Mouse (Mus musculus) layer of hippocampus, postnatal 25 days (tissue): Measurements from ENCODE around the gene Acot11. TPM values are rescaled to one million over a fixed set of nuclear protein-coding genes. Genes with fewer than 3 reads are reported as not detected.
"Not testable (repeated sequence)": the region's sequence is repeated elsewhere in the genome, so short reads cannot be mapped to it uniquely, and the experiment has no call there.

Experiments used
- DNase-seq, 2 experiments: peaks; one replicate each; pipeline ENCODE4 v3.0.0; 2022; ENCODE audit warnings: mixed read lengths in 2 of 2, low spot score in 1 of 2; ENCODE audit errors: extremely low spot score in 1 of 2
- total RNA-seq, 2 experiments: library from RNA; stranded (reverse); gene quantifications; 2 replicates each; pipeline ENCODE4 v1.2.3; 2021

The Acot11 gene
- total RNA-seq, 2 experiments from 2014 or later = 45.7 to 46.8 TPM

DNA sequence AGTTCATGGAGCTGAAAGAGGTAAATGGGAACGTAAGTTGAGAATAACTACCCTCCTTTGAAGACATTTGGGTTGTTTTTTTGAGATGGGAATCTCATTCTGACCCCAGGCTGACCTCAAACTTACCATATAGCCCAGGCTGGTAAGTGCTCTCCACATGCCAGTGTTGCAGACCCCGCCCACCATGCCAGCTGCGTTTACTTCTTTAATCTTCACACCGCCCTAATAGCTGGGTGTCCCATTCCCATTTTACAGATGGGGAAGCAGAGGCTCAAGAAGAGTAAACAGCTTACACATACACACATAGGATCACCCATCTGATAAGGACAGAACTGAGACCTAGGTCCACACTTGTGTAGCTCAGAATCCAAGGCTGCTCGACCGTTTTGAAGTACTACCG lies 20.0 kb downstream of the Acot11 start:
- no peak for DNase-seq

DNA sequence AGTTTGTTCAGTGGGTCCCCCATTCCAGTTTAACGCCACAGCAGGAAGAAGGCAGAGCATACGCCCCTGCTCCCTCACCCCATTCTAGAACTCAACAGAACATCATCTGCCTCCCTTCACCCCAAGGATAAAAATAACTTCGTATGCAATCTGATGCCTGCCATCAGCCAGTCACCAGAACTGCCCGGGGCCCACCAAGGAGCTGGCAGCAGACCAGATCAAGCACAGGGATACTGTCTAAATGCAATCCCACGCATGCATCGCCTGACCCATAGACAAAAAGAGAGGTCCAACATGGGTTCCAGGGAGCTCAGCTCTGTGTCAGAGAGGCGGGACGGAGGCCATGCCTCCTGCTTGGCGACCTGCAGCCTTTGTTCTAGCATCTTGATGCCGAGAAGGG lies 21.7 kb downstream of the Acot11 start:
- DNase-seq = no peak

DNA sequence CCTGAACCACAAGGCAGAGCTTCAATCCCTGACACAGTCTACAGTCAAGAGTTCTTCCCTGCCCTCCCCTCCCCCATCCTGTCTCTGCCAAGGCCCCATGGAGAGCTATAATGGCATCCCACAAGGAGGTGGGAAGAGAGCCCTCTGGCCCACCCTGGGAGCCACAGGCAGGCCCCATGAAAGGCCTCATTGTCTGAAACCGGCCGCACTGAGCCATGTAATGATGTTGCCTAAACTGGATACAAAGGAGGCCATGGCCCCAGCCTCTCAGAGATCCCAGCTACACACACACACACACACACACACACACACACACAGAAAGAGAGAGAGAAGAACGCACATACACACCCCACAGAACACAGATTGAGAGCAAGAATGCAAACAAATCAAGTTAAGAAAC lies 24.8 kb downstream of the Acot11 start:
- DNase-seq = peak in 1 of 2 experiments; percentile 23

DNA sequence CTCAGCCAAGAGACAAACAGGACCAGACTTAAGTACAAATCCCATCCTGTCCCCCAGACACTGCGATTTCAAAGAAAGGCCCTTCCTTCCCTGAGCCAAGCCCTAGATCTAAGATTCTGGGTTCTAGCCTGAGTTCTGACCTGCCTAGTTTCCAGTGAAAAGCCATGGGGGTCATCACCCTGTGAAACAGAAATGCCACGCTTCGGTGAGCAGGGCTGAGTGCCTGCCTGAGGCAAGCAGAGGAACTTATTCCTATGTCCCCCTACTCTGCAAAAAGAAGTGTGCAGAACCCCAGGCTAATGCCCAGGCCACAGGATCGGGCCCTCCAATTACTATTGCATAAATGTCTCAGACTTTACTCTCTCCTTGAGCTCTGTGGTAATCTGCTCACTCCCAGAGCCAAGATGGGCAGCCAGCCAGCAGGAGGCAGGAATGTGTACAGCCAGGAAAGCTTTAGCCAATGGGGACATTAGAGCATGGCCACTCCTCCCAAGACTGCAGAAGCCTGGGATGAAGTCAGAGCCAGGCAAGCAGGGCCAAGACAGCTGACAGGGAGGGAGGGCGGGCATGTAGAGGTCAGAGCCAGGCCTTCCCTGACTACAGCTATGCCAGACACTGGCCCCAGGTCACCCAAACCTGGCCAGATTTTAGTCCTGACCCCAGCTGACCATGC lies 26.5 kb downstream of the Acot11 start:
- peak; percentile 54 to 77 for DNase-seq

DNA sequence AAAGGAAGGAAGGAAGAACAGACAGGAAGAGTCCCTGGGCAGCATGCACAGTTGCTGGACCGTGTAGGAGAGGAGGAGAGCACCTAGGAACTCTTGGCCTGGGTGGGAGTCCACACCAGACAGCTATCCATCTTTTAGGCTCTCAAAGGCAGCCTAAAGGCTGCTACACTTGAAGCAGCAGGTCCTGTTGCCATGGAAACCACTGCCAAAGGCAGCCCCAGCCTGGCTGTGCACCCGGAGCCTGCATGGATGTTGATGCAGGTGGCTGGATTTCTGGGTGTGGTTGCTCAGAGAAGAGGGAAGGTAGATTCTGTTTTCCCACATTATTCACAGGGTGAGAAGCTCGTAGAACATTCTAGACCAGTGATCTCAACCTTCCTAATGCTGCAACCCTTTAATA lies 27.8 kb downstream of the Acot11 start:
- peak in 1 of 2 experiments; percentile 41 for DNase-seq

DNA sequence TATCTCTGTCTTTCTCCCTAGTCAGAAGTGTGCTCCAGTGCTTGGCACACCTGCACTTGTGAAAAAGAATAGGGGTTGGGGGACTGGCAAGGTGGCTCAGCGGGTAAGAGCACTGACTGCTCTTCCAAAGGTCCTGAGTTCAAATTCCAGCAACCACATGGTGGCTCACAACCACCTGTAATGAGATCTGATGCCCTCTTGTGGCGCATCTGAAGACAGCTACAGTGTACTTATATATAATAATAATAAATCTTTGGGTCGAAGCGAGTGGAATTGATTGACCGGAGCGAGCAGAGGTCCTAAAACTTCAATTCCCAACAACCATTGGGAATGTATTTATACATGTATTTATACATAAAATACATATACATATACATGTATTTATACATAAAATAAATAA lies 29.0 kb downstream of the Acot11 start:
- not testable (repeated sequence) for DNase-seq

DNA sequence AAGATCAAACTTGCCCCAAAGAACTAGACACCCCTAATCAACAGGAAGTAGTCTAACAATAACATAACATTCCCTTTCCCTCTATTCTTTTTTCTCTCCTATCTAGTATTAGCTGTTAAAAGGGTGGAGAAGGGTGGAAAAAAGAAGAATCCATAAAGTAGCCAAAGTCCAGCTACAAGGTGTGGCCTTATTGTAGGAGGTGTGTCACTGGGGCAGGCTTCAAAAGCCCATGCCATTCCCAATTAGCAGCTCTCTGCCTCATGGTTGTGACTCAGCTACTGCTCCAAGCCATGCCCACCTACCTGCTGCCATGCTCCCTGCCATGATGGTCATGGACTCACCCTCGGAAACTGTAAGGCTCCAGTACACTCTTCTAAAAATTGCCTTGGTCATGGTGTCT lies 32.2 kb downstream of the Acot11 start:
- no peak for DNase-seq

DNA sequence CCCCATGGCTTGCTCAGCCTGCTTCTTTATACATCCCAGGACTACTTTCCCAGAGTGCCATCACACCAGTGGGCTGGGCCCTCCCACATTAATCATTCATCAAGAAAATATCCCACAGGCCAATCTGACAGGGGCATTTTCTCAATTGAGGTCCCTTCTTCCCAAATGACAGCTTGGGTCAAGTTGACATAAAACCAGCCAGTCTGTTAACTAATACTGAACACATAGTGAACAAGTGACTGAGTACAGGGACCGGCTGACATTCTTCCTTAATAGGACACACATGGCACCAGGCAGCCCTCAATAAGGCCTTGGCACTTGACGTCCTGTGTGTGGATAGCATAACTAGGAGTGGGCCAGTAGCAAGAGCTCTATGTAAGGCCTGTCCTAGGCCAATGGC lies 35.5 kb downstream of the Acot11 start:
- DNase-seq = no peak

DNA sequence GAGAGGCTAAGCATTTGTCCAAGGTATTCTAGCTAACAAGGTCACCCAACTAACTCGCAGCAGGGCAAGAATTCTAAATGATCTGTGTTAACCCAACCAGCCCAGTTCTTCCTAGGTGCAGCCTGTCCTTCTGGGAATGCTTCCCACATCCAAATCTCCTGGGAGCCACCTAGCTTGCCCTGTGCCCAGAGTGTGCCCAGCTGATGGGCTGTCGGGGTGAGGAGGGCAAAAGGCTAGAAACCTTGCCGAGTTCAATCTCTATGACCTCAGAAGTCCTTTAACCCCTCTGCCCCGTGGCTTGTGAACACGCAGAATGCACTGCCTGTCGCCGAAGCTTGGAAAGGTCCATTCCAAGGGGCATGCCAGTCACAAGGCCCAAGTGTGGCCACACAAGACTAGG lies 40.6 kb downstream of the Acot11 start:
- no peak for DNase-seq

DNA sequence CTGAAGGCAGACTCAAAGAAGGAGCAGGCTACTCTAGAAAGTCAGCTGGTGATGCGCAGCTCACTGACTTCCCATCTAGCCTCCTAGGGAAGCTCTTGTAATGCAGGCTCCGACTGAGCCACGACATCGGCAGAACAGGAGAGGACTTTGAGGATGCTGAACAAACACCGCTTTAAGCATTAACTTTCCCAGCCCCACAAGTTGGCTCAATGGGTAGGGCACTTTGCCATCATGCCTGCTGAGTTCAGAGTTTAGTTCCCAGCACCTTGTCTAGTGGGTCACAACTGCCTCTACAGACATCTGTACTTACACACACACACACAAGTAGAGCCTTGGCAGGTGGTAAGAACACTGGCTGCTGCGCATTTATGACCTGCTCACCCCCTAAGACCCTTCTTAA lies 53.1 kb downstream of the Acot11 start:
- DNase-seq = no peak

DNA sequence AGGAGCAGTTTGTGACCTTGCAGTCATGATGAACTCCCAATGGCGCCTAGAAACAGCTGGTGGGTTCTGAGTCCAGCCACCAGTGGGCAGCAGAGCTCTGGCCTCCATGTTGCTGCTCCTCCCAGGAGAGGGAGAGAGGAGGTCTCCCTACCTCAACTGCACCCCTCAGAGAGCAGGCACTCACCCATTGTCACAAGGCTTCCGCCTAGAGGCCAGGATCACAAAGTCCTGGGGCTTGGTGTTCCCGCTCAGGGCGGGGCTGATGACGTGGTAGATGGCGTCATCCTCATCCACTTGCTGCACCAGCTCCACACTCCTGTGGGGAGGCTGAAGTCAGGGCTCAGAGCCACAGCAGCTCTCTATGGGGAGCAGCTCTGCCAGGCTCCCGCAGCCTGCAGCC lies 55.1 kb downstream of the Acot11 start:
- peak; percentile 55 to 61 for DNase-seq

DNA sequence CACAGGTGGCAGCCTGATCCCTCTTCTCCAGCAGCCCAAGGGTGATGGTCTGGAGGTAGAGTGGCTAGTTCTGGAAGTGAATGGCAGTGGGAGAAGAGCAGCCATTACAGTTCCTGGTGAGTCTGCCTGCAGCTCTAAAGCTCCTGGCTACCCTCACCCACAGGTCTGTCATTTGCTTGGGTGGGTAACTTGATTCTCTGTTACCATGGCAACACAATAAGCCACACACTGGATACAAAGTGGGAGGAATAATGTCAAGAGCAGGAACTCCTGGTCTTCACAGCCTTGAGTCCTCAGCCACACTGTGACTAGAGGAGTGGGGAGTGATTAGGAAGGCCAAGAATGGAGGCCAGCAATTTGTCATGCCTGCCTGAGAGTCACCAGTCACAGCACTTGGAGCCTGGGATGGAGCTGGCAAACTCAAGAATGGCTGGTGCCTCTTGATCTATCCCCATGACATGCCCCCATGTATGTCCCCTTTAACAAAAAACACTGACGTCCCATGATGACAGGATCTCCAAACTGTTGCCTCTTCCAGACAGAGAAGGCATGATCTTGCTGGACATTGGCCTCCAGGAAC lies 57.7 kb downstream of the Acot11 start:
- no peak for DNase-seq

DNA sequence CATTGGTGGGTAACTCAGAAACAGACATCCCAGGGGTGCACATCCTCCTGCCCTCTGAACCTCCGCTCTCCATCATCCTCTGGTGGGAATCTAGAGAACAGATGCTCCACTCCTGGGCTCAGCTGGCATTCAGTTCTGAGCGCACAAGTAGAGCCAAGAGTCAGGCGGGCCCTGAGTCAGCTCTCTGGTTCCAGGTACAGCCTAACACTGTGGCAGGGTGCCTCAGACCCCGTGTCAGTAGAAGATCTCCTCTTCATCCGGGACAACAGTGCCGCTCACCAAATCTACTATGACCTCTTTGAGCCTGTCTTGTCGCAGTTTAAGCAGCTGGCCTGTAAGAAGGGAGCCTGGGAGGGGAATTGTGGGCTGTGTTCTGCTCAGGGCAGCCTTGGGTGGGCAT lies 58.9 kb downstream of the Acot11 start:
- no peak for DNase-seq

DNA sequence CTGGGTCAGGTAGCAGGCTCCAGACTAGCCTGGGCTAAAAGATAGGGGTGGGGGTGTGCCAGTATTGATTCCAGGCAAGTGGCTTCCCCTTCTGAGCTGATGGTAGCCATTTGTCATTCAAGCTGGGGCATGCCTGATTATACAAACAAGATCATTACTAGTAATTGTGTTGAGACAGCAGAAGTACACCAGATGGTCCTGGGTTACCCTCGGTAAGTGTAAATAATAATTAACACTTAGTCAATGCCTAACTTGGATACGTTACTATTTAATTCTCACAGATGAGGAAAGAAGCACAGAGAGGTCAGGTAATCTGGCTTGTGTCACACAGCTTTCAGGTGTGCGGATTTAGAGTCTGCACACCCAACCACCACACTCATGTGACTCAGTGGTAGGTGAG lies 66.9 kb downstream of the Acot11 start:
- no peak for DNase-seq

DNA sequence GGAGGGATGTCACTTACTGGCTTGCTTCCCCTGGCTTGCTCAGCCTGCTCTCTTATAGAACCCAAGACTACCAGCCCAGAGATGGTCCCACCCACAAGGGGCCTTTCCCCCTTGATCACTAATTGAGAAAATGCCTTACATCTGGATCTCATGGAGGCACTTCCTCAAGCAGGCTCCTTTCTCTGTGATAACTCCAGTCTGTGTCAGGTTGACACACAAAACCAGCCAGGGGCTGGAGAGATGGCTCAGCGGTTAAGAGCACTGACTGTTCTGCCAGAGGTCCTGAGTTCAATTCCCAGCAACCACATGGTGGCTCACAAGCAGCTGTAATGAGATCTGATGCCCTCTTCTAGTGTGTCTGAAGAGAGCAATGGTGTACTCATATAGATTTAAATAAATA lies 67.9 kb downstream of the Acot11 start:
- DNase-seq = not testable (repeated sequence)

DNA sequence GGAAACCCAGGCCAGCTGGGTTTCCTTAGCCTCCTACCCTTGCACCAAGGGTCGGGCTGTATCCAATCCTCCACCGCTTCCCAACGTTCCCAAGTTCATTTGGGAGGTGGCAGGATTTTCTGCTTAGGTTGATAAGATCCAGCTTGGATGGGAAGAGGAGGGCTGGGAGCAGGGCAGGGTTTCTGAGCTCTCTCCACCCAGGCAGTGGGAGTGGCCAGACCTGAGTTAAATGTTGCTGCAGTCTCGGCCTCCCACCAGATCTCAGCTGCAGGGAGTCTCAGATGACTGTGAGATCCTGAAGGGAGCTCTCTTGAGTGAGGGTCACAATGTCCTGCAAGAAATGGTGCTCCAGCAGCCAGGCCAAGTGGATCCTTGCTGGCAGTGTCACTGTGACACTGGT lies 71.2 kb downstream of the Acot11 start, which contains the start of gene Fam151a:
Fam151a (plus strand) TSS at position 254 of the 400 bp plus-strand sequence.
- no peak for DNase-seq

DNA sequence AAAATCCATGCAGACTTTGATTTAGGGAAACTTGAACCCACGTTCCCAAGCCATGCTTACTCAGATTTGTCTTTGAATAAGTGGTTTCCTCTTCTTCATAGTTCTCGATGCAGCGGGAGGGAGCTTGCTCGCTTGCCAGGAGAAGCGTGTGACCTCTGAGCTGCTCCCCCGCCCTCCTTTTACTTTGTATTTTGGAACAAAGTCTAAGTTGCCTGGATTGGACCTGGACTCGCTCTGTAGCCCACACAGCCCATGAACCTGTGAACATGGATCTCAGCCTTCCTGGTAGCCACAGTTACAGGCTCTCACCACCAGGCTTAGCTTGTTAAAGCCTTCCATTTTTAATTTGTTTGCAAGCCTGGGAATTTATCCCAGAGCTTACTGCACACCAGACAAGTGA lies 74.0 kb downstream of the Acot11 start, which contains the start of gene Mroh7:
Mroh7 (minus strand) TSS at position 112 of the 400 bp plus-strand sequence.
- DNase-seq = no peak

DNA sequence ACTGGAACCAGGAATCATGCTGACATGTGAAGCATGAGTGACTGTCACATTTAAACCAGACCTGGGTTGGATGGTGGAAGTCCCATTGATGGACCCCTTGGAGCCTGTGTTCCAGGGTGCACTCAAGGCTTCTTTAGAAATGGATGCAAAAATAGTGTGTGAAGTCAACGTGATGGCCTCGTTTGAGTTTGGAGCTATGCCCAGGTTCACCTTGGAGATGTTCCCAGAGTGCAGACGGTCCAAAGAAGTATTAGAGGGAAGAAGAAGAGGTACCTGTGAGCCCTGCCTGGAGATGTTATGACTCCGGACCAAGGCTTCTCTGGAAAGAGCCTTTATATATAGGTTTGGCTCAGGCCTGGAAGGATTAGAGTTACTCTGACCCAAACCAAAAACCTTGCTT lies 84.2 kb downstream of the Acot11 start:
- DNase-seq = no peak

DNA sequence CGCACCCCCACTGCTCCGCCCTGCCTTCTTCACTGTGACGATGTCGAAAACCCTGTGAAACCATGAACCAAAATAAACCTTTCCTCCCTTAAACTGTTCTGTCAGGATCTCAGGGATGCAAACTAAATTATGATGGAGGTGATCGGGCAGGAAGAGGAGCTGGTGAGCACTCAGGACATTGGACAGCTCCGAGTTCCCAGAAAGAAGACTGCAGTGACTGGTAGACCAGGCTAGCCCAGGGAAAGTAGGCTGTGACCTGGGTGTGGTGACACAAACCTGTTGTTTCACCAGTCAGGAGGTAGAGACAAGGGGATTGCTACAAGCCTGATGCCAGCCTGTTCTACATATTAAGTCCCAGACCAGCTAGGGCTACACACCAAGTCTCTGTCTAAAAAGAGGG lies 91.2 kb downstream of the Acot11 start:
- DNase-seq = no peak

DNA sequence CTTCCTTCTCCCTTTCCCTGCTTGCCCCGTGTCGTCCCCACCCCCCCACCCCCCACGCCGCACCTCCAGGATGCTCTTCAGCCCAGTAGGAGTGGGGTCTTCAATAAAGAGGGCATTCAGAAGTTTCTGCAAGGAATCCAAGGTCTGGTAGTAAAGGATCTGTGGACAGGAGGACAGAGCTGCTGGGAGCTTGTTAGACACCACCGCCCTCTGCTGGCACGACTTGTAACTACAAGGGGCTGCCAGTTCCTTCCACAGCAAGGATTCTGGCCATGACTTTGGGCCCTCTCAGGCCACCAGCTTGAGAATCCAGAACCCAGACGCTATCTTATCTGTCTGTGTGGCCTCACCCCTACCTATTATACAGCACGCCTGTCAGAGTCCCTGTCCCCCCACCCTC lies 96.4 kb downstream of the Acot11 start:
- DNase-seq = peak; percentile 91 to 95

DNA sequence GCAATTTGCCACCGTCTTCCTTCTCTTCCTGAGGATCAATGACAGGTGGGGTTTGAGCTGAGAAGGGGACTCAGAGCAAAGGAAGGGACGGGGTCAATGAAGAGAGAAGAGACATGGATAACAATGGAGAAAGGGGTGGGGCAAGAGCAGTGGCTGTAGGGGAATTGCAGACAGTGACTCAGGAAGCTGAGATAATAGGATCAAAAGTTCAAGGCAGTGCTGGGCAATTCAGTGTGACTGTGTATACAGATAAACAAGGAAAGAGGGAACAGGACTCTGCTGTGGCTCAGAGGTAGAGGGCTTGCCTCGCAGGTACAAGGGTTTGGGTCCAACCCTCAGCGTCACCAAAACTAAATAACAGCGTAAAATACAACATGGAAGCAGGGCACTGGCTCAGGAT lies 96.8 kb downstream of the Acot11 start:
- no peak for DNase-seq

DNA sequence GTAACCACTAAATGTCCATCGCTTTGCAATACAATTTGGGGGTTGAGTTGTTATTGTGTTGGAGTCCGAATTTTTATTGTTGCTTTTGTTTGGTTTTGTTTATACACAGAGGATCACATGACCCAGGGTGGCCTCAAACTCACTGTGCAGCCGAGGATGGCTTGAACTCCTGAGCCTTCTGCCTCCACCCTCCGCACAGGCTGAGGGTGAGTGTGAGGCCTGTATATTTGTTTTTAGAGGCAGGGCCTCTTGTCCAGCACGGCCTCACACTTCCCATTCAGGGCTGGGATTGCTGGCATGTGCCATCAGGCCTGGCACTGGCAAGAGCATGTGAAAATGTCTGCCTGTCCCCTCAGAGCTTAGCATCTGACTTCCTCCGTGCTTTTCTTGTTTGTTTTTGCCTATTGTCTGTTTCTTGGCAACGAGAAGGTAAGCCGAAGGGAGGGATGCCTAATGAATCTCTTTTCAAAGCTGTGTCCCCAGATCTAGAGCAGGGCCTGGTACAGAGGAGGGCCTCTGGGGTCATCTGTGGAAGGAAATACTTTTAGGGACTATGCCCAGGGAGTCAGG lies 99.6 kb downstream of the Acot11 start:
- DNase-seq = no peak
